Mouse (Mus musculus) spleen, adult 2 months (tissue): ENCODE data around the gene Chil1. TPM values are rescaled to one million over a fixed set of nuclear protein-coding genes. Genes with fewer than 3 reads are reported as not detected.

ENCODE experiments used
- DNase-seq, 2 experiments: peaks; one replicate each; pipeline versions ENCODE4 v3.0.0 to v3.0.0-alpha.2; 2012 to 2021; ENCODE audit warnings: low spot score in 2 of 2, low read depth in 1 of 2
- H3K27ac ChIP-seq: fragments of 200-500 bp; 2 replicates; pipeline ENCODE4 v1.5.1; 2012; ENCODE audit warnings: low read length, inconsistent platforms; ENCODE audit not compliant: insufficient read depth
- H3K27me3 ChIP-seq: fragments of 200-500 bp; 2 replicates; pipeline ENCODE4 v1.6.1; 2012; ENCODE audit warnings: mild to moderate bottlenecking, moderate library complexity, low read length, inconsistent platforms; ENCODE audit not compliant: control insufficient read depth, insufficient read depth
- H3K36me3 ChIP-seq: fragments of 200-500 bp; 2 replicates; pipeline ENCODE4 v1.6.1; 2012; ENCODE audit warnings: mild to moderate bottlenecking, low read length, inconsistent platforms; ENCODE audit not compliant: control insufficient read depth, insufficient read depth
- H3K4me1 ChIP-seq: fragments of 200-500 bp; 2 replicates; pipeline ENCODE4 v1.6.1; 2011; ENCODE audit warnings: inconsistent platforms; ENCODE audit not compliant: control insufficient read depth, insufficient read depth, insufficient read length
- H3K4me3 ChIP-seq: fragments of 200-500 bp; 2 replicates; pipeline ENCODE4 v1.5.1; 2011; ENCODE audit warnings: mild to moderate bottlenecking, inconsistent platforms; ENCODE audit not compliant: insufficient read depth, insufficient read length; ENCODE audit errors: extremely low read depth
- CTCF ChIP-seq: fragments of 200-500 bp; IDR thresholded peaks from 2 replicates; pipeline ENCODE4 v1.5.1; 2011; ENCODE audit warnings: mild to moderate bottlenecking, inconsistent platforms; ENCODE audit not compliant: insufficient read depth, insufficient read length, insufficient replicate concordance; ENCODE audit errors: extremely low read depth
- POLR2A ChIP-seq: fragments of 200-500 bp; IDR thresholded peaks from 2 replicates; pipeline ENCODE4 v1.6.1; 2011; ENCODE audit warnings: low read depth, low read length, inconsistent platforms
- WGBS: fragments of 180-500 bp; shearing (Covaris S2); methylation state at CpG from one replicate; pipeline ENCODE4 v1.1.7; 2018; 5-methylcytosine and 5-hydroxymethylcytosine counted together
- polyA plus RNA-seq: library from polyadenylated mRNA; depleted of rRNA; stranded (reverse); fragments of >200 nt; gene quantifications from 2 replicates; pipeline ENCODE4 v1.2.3, GENCODE M21; 2012

The Chil1 gene
- polyA plus RNA-seq, 1 experiment = 3.3 TPM

DNA sequence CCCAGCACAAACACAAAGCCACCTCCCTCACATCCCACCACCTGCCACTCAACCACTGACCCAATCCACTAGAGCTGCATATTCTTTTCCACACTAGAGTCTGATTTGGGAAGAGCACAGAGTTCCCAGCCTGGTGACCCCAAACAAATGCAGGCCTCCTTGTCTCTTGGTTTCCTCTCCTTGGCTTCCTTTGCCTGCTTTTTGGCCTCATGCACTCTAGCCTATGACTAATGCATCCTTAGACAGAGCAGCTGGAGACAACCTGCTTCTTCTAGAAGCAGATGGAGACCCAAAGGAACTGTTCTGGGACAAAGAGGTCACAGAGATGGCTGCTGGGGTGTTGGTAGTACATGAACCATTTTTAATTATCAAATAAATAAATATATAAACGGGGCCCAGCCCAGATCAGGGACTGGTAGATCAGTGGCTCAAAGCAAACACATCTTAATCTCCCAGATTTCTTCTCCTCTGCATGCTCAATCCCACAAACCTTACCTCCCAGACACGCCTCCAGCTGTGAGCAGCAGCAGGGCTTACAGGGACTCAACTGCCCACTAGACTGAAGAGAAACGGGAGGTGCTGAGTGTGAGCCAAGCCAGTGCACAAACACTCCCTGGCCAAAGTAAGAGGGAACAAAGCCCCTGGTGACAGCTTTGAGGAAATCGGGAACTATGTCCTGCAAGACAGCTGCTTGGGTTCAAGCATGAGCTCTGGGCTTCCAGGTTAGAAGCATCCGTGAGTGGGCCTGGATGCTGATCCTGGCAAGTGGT lies 48.0 kb downstream of the Chil1 start:
- no peak for DNase-seq
- Histone ChIP-seq H3K4me3 (no peak overlapping the region), H3K4me1 (peaks cover under 1% of the 10 kb centered on the region; the same call in 1 of the 2 replicates), H3K27ac (no peak overlapping the region), H3K36me3 (no peaks in the 10 kb centered on the region), H3K27me3 (no peaks in the 10 kb centered on the region)
- 81% methylated on average over 5 of the region's 5 CpGs for WGBS
- TF ChIP-seq CTCF (no peak), POLR2A (no peak)

- Histone ChIP-seq H3K4me3 (no peak overlapping the region), H3K4me1 (peaks cover 3% of the 10 kb centered on the region; the same call in 1 of the 2 replicates), H3K36me3 (no peaks in the 10 kb centered on the region), H3K27ac (no peak overlapping the region), H3K27me3 (peaks cover 5% of the 10 kb centered on the region; the same call in 1 of the 2 replicates)
- no peak for DNase-seq
- 88% methylated on average over 10 of the region's 10 CpGs for WGBS
- TF ChIP-seq POLR2A (no peak), CTCF (no peak)
Observed at GRCm38 (mm10) chr1:134230638-134231228, 48.8 kb downstream of the Chil1 start.

DNA sequence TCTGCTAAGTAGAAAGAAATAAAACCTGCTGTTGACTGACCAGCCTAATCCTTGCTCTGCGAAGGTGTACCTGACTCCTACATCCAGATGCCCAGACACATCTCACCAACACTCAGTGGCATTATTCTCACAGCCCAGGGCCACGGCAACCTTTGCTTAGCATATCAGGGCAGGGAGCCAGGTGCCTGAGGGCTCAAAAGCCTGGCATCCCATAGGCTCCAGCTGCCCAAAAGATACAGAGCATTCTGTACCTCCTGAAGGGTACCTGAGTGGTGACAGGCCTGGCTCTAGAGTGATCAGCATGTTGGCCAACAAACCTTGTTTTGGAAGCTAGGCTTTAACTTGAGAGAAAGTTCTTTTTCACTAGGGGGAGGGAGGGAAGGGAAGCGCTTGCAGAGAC lies 49.3 kb downstream of the Chil1 start:
- no peak for DNase-seq
- TF ChIP-seq CTCF (no peak), POLR2A (no peak)

DNA sequence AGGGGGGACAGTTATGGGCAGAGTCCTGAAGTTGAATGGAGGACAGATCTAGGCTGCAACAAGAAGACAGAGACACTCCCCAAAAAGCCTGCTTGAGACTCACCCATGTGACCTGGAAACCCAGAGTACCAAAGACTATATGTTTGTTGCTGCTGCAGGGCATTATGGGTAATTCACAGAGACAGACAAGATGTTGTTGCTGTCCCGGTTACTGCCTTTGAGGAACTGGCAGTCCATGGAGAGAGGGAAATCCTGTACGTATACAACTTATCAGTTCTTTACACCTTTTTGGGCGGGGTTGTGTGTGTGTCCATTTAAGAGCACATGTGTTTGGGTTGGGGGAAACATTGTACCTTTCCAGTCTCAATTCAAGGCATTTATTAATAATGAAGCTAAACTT lies 49.7 kb downstream of the Chil1 start:
- WGBS = 73% methylated on average over 3 of the region's 3 CpGs
- no peak for DNase-seq

More for the DNA sequence above, 49.3 kb downstream of the Chil1 start:
- peaks cover 3% of the 10 kb centered on the region; the same call in 1 of the 2 replicates for H3K4me1 ChIP-seq
- 87% methylated on average over 3 of the region's 3 CpGs for WGBS
- H3K36me3 ChIP-seq = no peaks in the 10 kb centered on the region
- H3K27me3 ChIP-seq = peaks cover 6% of the 10 kb centered on the region; the same call in 1 of the 2 replicates
- no peak overlapping the region for H3K27ac ChIP-seq
- H3K4me3 ChIP-seq = no peak overlapping the region

GRCm38 (mm10) chr1:134232326-134232725 lies 50.4 kb downstream of the Chil1 start:
- peaks cover 6% of the 10 kb centered on the region; the same call in 1 of the 2 replicates for H3K27me3 ChIP-seq
- H3K4me3 ChIP-seq = no peak overlapping the region
- H3K4me1 ChIP-seq = peaks cover 3% of the 10 kb centered on the region; the same call in 1 of the 2 replicates
- TF ChIP-seq POLR2A (no peak), CTCF (no peak)
- DNase-seq = no peak
- no peak overlapping the region for H3K27ac ChIP-seq
- H3K36me3 ChIP-seq = no peaks in the 10 kb centered on the region
- WGBS = 82% methylated on average over 8 of the region's 8 CpGs

More for the DNA sequence above, 49.7 kb downstream of the Chil1 start:
- no peaks in the 10 kb centered on the region for H3K36me3 ChIP-seq
- H3K27ac ChIP-seq = no peak overlapping the region
- TF ChIP-seq POLR2A (no peak), CTCF (no peak)
- peaks cover 3% of the 10 kb centered on the region; the same call in 1 of the 2 replicates for H3K4me1 ChIP-seq
- no peak overlapping the region for H3K4me3 ChIP-seq
- H3K27me3 ChIP-seq = peaks cover 6% of the 10 kb centered on the region; the same call in 1 of the 2 replicates

DNA sequence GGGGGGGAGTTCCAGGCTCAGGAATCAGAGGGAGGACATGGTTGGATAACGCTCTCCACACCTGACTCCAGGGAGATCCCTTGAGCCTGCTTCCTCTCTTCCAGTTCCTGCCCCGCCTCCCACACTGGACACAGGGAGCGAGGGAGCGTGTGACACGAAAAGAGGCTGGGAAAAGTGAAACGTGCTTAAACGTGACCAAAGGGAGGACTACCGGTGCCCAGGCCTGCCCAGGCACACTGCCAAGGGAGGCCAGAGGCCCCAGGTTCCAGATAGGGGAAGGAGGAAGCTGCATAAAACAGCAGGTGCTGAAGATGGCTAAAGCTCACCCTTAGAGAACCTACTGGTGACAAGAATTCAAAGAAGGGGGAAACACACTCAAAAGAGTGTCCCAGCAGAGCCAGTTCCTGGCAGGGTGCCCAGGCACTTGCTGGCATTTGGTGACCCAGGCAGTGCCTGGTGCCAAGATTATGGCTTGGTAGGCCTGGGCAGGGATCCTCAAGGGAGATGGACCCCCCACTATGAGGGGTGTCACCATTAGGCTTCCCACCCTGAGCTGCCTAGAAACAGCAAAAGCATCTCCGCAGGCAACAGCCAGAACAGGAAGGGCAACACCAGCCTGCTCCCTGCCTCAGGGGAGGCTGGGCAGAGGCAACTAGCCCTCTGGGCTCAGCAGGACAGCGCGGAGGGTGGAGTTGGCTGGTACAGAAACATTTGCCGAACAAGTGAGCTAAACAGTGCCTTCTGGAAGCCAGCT lies 51.0 kb downstream of the Chil1 start:
- no peaks in the 10 kb centered on the region for H3K36me3 ChIP-seq
- TF ChIP-seq POLR2A (no peak), CTCF (no peak)
- H3K27me3 ChIP-seq = peaks cover 6% of the 10 kb centered on the region; the same call in 1 of the 2 replicates
- WGBS = 47% methylated on average over 12 of the region's 12 CpGs
- DNase-seq = no peak
- H3K4me1 ChIP-seq = peaks cover 3% of the 10 kb centered on the region; the same call in 1 of the 2 replicates
- H3K4me3 ChIP-seq = no peak overlapping the region
- no peak overlapping the region for H3K27ac ChIP-seq
